Mouse (Mus musculus) spleen, adult 12 weeks (tissue): ENCODE measurements around the gene Gusb.
A peak's percentile ranks its signal among the peaks of the same experiment; 100 is the strongest.
"Not testable (repeated sequence)": the region's sequence is repeated elsewhere in the genome, so short reads cannot be mapped to it uniquely, and the experiment has no call there.

ENCODE experiments used
- DNase-seq: peaks from one replicate; pipeline ENCODE4 v3.0.0; 2022; ENCODE audit warnings: low spot score

The Gusb gene

DNA sequence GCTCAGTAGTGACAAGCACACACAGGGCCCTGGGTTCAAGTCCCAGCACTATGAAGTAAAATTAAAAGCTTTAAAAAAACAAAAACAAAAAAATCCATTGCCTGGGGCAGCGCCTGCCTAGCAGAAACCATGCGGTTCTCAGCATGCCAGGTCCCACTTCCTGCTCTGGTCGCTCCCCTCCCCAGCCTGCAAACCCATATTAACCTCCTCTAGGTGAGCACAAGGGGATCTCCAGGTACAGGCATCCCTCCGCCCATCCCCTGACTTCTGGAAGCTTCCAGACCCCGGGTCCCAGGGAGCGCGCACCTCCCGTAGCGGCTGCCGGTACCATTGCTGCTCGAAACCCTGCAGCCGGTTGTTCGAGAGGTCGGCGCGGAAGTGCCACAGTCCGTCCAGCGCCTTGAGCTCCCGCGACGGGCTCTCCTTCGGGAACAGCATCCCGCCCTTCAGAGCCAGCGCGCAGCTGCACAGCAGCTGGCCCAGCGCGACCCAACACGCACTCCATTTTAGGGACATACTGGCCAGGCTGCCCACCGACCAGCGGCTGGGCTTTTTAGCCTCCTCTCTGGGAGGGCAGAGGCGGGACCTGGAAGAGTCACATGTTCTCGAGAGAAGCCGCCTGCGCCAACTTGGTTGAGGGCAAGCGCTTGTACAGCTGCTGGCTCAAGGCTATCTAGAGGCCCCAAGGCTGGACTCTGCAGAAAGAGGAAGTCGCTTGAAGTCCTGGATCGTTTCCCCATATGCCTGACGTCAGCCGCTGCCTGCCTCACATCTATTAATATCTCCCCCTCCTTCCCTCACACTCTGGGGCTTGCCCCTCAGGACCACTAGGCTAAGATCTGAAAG is at the start of gene Gusb:
Gusb (minus strand) TSS at position 749 of the 846 bp plus-strand sequence.
- DNase-seq = peak; percentile 57

DNA sequence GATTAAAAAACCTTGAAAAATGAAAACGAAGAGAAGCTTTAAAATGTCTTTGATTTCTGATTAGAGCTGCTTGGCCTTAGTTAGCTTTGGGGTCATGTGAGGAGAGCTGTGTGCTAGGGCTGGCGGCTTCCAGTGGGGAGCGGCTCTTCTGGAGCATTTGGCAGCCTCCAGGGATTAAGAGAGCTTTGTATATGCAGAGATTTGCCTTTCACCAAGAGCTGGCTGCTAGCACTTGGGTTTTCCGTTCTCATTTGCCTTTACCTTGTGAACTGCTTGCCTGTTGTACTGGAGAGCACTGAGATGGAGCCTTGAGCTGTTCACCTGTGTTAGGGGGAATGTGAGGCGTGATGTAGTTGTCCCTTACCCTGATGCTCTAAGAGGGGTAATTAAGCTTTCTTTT is 49.7 kb upstream of the Gusb start:
- no peak for DNase-seq

DNA sequence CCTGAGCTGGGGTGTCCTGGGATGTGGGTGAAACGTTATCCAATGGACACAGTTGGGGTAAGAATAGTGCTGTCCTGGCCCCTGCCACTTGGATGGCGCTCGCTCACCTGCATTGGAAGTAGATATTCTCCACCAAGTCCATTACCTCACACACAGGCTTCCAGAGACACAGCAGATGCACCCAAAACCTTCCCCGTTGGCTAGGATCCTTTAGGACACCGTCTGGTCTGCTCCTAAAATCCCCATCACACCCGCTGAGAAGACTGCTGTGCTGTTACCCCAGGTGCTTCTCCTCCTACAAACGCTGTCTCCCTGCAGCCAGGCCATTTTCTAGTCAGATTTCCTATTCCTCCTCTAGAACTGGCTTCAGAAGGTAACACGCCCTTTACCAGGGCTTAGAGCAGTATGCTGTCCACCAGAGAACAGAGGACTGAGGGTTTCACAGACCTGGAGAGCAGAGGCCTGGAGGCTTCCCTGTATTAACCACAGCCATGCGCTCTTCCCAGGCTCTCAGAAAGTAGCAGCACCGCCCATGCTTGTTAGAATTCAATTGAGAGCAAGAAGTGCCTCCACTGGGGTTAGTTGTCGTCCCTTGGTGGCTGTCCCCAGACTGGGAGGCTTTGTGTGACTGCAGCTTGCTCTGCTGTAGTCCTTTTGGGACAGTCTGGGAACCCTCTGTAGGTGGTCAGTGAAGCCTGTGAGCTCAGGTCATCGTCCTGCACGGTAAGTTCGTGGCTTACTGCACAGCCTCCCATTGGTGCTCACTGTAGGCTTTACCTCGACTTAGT is 48.4 kb upstream of the Gusb start:
- no peak for DNase-seq

DNA sequence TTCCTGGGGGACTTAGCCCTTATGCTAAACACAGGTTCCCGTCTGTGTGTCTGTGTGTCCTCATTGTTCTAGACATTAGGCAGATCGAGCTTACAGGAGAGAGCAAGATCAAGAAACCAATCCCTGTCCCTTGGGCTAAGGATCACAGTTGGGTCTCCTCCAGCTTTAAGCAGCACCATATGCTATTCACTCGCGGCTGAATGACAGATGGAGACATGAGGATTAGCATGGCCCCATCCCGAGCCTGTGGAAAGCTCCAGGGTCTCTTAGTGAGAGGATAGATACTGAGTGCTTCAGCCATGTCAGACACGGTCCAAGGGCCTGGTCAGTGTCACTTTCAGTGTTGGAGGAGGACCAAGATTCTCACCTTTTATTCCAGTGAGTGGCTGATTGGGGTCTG is 47.6 kb upstream of the Gusb start:
- no peak for DNase-seq

DNA sequence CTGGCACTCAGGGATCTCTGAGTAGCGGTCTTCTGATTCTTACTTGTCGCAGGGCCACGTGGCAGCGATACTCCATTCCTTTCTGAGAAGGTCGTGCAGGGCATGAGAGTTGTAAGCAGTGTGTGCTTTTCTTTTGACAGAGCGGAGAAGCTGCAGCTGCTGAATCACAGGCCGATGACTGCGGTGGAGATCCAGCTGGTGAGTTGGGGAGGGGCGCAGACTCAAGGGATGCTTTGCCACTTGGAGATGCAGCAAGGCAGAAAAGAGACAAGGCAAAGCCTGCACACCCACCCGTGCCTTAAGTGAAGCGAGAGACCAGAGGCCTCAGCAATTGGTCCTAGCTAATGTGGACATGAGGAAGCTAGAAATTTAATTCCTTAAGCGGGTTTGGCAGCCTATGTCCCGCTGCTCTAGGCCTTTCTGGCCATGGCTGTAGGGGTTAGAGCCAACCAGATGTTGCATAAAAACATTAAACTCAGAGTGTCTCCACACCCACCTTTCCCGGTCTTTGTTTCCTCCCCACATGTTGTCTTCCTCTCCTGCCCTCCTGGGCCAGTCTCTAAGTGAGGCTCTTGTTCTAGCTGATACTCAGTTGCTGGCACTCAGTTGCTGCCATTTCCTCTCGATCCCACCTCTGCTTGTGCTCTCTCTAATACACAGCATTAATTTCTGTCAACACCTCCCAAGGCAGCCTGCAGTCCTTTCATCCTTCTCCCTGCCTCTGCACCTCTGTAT is 46.1 kb upstream of the Gusb start:
- no peak for DNase-seq

DNA sequence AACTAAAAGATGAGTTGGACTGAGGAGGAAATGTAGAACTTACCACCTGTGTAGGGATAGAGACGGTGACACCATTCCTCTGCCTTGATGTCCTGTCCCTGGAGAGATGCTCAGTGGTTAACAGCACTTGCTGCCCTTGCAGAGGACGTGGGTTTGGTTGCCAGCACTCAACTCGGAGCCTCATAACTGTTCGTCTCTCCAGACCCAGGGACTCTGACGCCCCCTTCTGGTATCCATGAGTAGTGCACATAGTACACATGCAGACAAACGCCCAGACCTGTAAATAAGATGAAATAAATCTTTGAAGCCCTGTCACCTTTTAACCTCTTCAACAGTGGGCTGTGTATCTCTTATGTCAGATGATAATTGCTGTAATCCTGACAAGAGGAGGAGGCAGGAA is 44.2 kb upstream of the Gusb start:
- DNase-seq = no peak

DNA sequence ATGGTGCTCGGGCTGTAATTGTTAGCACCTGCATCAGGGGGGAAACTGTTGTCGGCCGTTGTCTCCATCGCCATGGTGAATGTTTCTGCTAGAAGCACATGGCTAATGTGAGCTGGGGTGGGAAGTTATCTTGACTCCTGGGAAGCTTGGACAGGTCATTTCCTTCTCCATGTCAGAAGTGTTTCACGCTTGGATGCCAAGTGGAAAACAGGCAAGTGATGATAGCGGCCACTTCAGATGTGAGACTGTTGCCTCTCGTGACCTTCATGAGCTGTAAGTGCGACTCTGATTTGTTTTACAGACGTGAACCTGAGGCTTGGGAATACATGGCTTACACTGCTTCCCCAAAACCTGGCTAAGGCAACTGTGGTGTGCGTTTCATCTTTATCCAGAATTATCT is 43.7 kb upstream of the Gusb start:
- DNase-seq = no peak

DNA sequence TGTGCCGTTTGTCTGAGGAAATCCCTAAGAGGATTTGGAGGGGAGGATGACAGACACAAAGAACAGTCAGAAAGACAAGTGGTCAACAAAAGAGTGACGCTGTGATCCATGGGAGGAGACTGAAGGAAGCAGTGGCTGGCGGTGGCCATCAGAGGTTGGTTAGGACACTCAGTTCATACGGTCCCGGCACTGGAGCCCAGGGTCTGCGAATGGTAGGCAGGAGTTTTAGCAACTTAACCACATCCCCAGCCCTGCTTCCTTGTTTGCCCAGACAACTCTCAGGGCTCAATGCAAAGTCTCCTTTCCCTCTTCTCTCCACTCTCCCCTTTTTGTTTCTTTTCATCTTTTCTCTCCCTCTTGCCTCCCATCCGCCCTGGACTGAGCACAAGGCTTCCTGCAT is 43.3 kb upstream of the Gusb start:
- DNase-seq = no peak

DNA sequence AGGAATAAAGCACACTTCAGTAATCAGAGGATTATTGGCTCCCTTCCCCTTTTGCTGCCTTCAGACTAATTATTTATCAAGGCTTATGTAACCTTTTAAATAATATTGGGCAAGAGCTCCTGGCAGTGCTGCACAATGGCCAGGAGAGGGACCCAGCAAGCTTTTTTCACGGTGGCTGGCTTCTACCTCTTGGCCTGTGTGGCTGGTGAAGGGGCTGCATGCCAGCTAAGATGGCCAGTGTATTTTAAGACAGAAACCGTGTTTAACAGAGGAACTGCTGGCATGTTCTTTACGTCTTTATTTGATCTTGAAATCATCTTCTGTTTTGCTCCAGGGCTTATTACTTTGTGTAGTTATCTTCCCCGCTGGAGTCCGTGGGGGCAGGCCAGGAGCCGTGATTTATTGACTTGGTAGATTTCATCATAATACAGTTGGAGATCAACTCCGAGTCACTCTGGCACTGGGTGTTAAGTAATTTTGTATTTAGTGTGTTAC is 41.4 kb upstream of the Gusb start:
- DNase-seq = no peak

DNA sequence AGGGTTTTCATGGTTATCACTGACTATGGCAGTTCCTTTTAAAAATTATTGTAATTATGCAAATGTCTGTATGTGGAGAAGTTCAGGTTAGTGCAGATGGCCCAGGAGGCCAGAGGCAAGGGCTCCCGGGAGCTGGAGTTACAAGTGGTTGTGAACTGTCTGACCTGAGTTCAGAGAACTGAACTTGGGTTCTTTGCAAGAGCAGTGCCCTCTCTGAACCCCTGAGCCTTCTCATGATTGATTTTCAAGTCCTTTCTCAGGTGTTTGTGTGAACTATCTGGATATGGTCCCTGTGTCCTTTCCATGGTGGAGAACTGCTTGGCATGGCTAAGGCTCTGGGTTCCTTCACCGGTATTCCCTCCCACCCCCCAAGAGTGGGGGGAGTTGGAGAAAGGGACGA is 40.9 kb upstream of the Gusb start:
- DNase-seq = no peak

DNA sequence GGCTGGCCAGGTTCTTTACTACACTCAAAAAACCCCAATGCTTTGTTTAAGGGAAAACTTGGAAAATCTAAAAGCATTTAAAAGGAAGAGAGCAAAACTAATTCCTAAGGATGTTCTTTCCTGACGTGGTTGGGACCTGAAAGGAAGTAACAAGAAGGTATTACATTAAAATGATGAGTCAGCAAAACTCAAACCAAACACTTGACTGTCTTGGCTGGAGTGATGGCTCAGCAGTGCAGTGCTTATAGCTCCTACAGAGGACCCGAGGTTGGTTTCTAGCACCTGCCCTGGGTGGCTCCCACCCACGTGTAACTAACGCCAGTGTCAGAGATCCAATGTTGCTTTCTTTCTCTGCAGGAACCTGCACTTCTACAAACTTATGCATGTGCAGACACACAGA is 38.4 kb upstream of the Gusb start:
- DNase-seq = no peak

DNA sequence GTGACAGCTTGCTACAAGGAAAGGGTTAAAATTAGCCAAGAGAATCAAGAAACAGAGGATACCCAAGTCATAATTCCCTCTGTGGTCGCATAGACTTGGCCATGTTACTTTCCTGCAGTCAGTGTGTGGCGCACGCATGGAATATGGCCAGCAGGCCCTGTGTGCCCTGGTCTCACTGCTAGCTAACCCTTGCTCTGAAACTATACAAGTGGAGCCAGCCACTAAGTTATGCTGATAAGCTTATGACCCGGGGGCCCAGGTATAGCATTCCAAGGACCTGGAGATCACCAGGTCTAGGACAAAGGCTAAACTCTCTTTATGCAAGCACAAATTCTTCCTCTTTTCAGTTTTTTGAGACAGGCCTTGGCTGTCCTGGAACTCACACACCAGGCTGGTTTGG is 37.9 kb upstream of the Gusb start:
- DNase-seq = no peak

DNA sequence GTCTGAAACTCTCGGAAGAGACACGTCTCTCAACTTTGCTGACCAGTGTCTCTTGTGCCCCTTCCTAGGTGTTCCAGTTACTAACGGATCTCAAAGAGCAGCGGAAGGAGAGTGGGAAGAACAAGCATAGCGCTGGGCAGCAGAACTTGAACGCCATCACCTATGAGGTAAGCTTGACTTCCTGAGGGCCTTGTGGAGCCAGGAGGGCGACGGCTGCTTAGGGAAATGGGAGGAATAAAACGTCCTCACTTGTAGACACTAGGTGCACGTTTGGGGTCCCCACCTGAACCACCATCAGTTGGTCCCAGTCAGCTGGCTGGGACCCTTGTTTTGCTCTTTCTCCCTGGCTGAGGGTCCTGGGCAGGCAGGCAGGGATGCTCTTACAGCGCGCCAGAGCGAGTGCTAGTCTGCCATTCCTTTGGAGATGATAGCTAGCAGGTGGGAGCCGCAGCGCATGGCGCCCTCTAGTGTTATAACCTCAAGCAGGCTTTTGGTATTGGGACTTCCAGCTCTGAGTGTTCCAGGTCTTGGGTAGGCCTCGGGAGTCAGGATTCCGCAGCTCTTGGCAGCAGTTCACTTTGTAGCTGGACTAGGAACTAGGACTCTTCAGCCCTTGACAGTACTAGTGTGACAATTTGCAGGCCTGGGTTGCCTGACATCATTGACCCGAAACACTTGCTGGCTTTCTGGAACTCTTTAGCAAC is 35.1 kb upstream of the Gusb start:
- peak; percentile 46 for DNase-seq

DNA sequence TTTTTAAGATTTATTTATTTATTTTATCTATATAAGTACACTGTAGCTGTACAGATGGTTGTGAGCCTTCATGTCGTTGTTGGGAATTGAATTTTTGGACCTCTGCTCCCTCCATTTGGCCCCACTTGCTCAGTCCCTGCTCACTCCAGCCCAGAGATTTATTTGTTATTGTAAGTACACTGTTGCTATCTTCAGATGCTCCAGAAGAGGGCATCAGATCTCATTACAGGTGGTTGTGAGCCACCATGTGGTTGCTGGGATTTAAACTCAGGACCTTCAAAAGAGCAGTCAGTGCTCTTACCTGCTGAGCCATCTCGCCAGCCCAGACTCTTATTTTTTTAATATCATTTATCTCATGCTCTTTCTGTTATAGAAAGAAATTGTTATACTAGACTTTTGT is 33.5 kb upstream of the Gusb start:
- not testable (repeated sequence) for DNase-seq

DNA sequence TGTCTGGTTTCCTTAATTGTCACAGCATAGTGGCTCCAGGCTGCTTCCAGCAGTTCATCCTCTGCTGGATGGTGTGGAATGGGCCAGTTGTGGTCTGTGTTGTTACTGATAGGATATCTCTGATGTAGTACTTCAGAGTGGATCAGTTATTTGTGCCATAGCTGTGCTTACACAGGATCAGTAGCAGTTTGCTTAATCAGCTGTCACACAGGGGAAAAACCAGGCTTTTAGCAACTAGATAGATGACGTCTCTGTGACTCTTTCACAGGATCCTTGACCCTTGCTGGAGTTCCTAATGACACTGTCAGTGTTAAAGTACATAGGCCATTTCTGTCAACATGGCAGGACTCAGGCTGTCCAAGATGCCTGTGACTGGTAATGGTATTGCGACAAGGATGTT is 31.0 kb upstream of the Gusb start:
- DNase-seq = no peak

DNA sequence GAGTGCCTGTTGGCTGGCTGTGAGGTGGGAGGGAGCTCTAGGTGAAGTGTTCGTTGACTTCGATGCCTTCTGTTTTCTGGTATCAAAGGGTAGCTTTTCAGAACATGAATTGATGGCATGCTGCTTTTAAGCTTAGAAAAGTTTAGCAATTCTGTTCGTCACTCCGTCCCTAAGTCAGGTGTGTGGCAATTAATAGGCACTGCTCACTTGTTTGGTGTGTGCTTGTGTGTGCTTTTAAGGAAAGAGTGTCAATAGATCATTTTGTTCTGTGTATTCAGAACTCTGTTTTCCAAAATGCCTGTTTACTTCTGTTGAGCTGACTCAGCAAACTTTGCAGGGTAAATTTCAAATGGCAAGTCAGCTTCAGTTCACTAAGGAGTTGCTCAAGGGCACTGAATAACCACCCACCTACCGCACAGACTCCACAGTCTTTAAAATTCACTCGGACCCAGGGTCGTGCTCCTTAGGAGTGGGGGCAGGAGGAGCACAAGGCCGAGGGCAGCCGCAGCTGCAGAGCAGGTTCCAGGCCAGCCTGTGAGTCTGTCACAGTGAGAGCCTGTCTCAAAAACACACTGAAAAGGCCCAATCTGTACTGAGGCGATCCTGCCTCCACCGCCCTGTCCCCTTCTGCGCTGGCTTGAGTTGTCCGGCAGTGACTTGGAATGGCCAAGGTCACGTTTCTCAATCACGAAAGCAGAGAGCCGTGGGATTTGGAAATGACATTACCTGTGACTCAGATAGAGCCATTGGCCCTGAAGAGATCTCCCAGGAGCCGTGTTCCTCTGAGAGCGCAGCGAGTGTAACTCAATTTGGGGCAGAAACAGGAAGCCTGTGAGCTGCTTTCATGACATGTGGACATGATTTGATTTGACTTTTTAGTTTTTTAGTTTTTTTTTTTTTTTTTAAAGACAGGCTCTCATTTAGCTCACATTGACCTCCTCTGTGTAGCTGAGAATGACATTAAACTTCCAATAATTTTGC is 28.9 kb upstream of the Gusb start:
- no peak for DNase-seq

DNA sequence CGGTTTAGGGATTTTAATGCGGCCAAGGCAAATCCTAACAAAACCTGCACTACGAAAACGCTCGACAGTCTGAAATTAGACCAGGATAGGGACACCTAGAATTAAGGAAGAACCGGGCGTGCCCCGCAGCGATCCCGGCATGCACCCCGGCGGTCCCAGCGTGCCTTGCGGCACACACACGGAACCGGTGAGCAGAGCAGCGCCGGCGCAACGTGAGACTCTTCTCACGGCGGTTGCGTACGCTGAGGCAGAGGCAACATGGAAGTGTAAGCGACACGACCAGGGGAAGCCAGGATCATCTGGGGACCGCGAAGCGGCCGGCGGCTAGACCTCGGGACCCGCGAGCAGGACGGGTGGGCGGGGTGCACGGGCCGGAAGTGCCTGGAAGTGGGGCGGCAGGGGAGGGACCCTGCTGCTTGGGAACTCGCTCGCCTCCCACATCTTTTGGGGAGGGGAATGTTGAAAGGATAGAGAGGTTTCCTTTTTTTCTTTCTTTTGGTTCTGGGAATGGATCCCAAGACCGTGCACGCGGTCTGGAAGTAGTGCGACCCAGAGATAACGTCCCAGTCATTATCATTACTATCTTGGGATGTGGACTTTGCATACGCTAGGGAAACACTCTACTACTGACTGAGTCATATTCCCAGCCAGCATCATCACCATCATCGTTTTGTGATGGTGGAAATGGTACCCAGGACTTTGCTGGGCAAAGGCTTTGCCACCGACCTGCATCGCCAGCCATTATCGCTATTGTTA is 26.5 kb upstream of the Gusb start, which contains the start of the genes Asl and Crcp:
Asl (minus strand) TSS at position 106 of the 756 bp plus-strand sequence.
Crcp (plus strand) TSS at position 149 of the 756 bp plus-strand sequence.
- DNase-seq = peak; percentile 81

DNA sequence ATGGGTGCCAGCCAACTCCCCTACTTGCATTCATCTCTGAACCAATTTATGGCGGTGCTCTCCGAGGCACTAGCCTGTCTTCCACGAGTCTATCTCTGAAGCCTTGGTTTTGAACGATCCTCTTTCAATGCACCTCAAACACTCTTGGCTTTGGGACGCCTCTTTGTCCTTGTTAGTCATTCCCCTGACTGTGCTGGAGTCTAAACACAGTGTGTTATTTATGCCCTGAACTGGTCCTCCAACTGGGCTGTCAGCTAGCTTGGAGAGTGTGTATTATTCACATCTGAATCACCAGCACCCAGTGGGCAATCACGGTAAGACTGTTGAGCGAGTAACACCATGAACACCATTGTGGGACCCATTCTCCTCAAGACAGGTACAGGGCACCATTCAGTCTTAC is 24.8 kb upstream of the Gusb start:
- DNase-seq = no peak

DNA sequence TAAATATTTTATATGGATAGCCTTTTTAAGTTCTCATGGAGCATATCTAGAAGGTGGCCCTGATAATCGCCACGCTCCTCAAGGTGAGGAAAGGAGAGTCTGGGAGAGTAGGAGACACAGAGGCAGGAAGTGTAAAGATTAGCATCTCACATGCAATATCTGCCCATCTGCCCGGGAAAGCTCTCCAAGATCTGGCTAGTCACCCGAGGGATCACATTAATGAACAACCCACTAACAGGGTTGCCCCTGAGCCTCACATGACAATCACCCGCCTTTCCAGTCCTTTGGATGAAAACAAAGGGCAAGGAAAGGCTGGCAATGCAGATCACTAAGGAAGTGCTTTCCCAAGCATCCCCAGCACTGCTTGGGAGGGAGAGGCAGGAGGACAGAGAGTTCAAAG is 24.3 kb upstream of the Gusb start:
- DNase-seq = no peak
